Mouse (Mus musculus) leukemia stem cell, adult 10-12 weeks (primary cell): ENCODE measurements around the gene 4931417E11Rik. TPM values are rescaled to one million over a fixed set of nuclear protein-coding genes. Genes with fewer than 3 reads are reported as not detected.

ENCODE experiments used
- polyA plus RNA-seq: library from polyadenylated mRNA; stranded (reverse); fragments of >175 nt; gene quantifications from 2 replicates; pipeline ENCODE4 v1.2.3, GENCODE M21; 2012; ENCODE audit warnings: low replicate concordance

The 4931417E11Rik gene
- polyA plus RNA-seq, result not detected in 2 replicates

DNA sequence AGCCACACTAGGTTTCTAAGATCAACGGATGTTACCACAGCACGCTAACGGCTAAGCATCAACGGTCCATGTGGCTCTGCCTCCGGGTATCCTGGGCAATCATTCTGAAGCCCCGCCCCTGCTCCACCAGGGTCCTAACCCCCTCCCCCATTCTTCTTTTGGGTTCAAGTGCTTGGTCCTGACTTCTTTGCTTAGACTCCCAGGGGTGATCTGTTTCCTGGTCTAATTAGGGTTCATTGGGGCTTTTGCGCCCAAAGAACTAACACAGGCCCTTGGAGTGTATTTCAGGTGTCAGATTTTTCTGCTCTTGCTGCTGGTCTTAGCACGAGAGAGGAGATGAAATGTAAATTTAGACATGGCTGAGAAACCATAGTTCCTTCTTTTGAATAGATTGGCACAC is at the start of gene 4931417E11Rik:
TSS of gene 4931417E11Rik (minus strand) at position 101 of the 400 bp plus-strand sequence.

Other genes starting within 250 kb of the 4931417E11Rik start
- gene Dnah6, start 248.0 kb downstream of the 4931417E11Rik start, polyA plus RNA-seq, result not detected in 2 replicates
- 2.5 and 72.0 TPM in 2 replicates for gene Suclg1, start 221.3 kb downstream of the 4931417E11Rik start, polyA plus RNA-seq